Mouse (Mus musculus): Measurements from ENCODE around the gene Phtf2. TPM values are rescaled to one million over a fixed set of nuclear protein-coding genes. Genes with fewer than 3 reads are reported as not detected.
A peak's percentile ranks its signal among the peaks of the same experiment; 100 is the strongest.
"Not testable (repeated sequence)": the region's sequence is repeated elsewhere in the genome, so short reads cannot be mapped to it uniquely, and the experiment has no call there.

Gene Phtf2
- polyA plus RNA-seq, 1 experiment from 2014 or later, result 27.0 TPM

- no peaks in the 10 kb centered on the region for H3K9me3 ChIP-seq
- no peak overlapping the region for H3K4me3 ChIP-seq
- peak; percentile 55; the same call in 1 of the 2 replicates for ATAC-seq (replicated peaks)
- H3K36me3 ChIP-seq (replicated peaks), result no peaks in the 10 kb centered on the region
- no peak overlapping the region for H3K4me2 ChIP-seq
- 23% methylated on average over 7 of the region's 7 CpGs for WGBS
- no peak overlapping the region for H3K27ac ChIP-seq
- 0 out of 2 replicates have a peak, but pooled peaks cover 2% of the 10 kb centered on the region for H3K27me3 ChIP-seq (replicated peaks)
- no peak overlapping the region for H3K9ac ChIP-seq
- H3K4me1 ChIP-seq, result peaks cover 14% of the 10 kb centered on the region
These were observed 130.2 kb downstream of the Phtf2 start for GRCm38 (mm10) chr5:20751696-20752095.

GRCm38 (mm10) chr5:20751000-20751399 lies 130.9 kb downstream of the Phtf2 start:
- Histone ChIP-seq H3K27ac (no peak overlapping the region), H3K36me3 (replicated peaks) (no peaks in the 10 kb centered on the region), H3K4me1 (peaks cover 14% of the 10 kb centered on the region), H3K9ac (no peak overlapping the region), H3K27me3 (replicated peaks) (0 out of 2 replicates have a peak, but pooled peaks cover 2% of the 10 kb centered on the region), H3K9me3 (no peaks in the 10 kb centered on the region), H3K4me3 (no peak overlapping the region), H3K4me2 (no peak overlapping the region)
- ATAC-seq (replicated peaks), result no peak
- WGBS, result 16% methylated on average over 7 of the region's 7 CpGs

- no peak overlapping the region for H3K9ac ChIP-seq
- no peaks in the 10 kb centered on the region for H3K36me3 ChIP-seq (replicated peaks)
- H3K4me3 ChIP-seq, result no peak overlapping the region
- H3K4me2 ChIP-seq, result no peak overlapping the region
- ATAC-seq (replicated peaks), result no peak
- peaks cover 14% of the 10 kb centered on the region for H3K4me1 ChIP-seq
- 0 out of 2 replicates have a peak, but pooled peaks cover 2% of the 10 kb centered on the region for H3K27me3 ChIP-seq (replicated peaks)
- WGBS, result 88% methylated on average over 3 of the region's 3 CpGs
- H3K9me3 ChIP-seq, result no peaks in the 10 kb centered on the region
- H3K27ac ChIP-seq, result no peak overlapping the region
These were observed 132.4 kb downstream of the Phtf2 start for GRCm38 (mm10) chr5:20749535-20749934.

GRCm38 (mm10) chr5:20748856-20749255 lies 133.1 kb downstream of the Phtf2 start:
- WGBS, result 89% methylated on average over 8 of the region's 8 CpGs
- no peak overlapping the region for H3K9ac ChIP-seq
- H3K27me3 ChIP-seq (replicated peaks), result 0 out of 2 replicates have a peak, but pooled peaks cover 2% of the 10 kb centered on the region
- no peak overlapping the region for H3K4me3 ChIP-seq
- no peak for ATAC-seq (replicated peaks)
- no peaks in the 10 kb centered on the region for H3K36me3 ChIP-seq (replicated peaks)
- H3K4me1 ChIP-seq, result peaks cover 14% of the 10 kb centered on the region
- H3K4me2 ChIP-seq, result no peak overlapping the region
- H3K9me3 ChIP-seq, result no peaks in the 10 kb centered on the region
- no peak overlapping the region for H3K27ac ChIP-seq

GRCm38 (mm10) chr5:20748142-20748541 lies 133.8 kb downstream of the Phtf2 start:
- WGBS, result 42% methylated on average over 4 of the region's 4 CpGs
- Histone ChIP-seq H3K27me3 (replicated peaks) (0 out of 2 replicates have a peak, but pooled peaks cover 2% of the 10 kb centered on the region), H3K27ac (no peak overlapping the region), H3K36me3 (replicated peaks) (no peaks in the 10 kb centered on the region), H3K4me1 (peaks cover 14% of the 10 kb centered on the region), H3K4me2 (no peak overlapping the region), H3K4me3 (no peak overlapping the region), H3K9ac (no peak overlapping the region), H3K9me3 (no peaks in the 10 kb centered on the region)
- peak; percentile 51; the same call in 1 of the 2 replicates for ATAC-seq (replicated peaks)

- Histone ChIP-seq H3K4me3 (no peak overlapping the region), H3K4me1 (no peaks in the 10 kb centered on the region), H3K36me3 (replicated peaks) (no peaks in the 10 kb centered on the region), H3K9ac (no peak overlapping the region), H3K27ac (no peak overlapping the region), H3K27me3 (replicated peaks) (no peaks in the 10 kb centered on the region), H3K4me2 (no peak overlapping the region), H3K9me3 (no peaks in the 10 kb centered on the region)
- ATAC-seq (replicated peaks), result no peak
- WGBS, result 90% methylated on average over 8 of the region's 8 CpGs
These were observed 140.0 kb downstream of the Phtf2 start for GRCm38 (mm10) chr5:20741936-20742335.

- 86% methylated on average over 6 of the region's 6 CpGs for WGBS
- no peaks in the 10 kb centered on the region for H3K4me1 ChIP-seq
- H3K27ac ChIP-seq, result no peak overlapping the region
- H3K9ac ChIP-seq, result no peak overlapping the region
- H3K4me3 ChIP-seq, result no peak overlapping the region
- H3K36me3 ChIP-seq (replicated peaks), result no peaks in the 10 kb centered on the region
- ATAC-seq (replicated peaks), result no peak; the same call in 1 of the 2 replicates
- no peaks in the 10 kb centered on the region for H3K9me3 ChIP-seq
- H3K4me2 ChIP-seq, result no peak overlapping the region
- H3K27me3 ChIP-seq (replicated peaks), result no peaks in the 10 kb centered on the region
These were observed 140.7 kb downstream of the Phtf2 start for GRCm38 (mm10) chr5:20741193-20741592.

GRCm38 (mm10) chr5:20738795-20739194 lies 143.1 kb downstream of the Phtf2 start:
- Histone ChIP-seq H3K9me3 (no peaks in the 10 kb centered on the region), H3K27ac (no peak overlapping the region), H3K36me3 (replicated peaks) (no peaks in the 10 kb centered on the region), H3K9ac (no peak overlapping the region), H3K4me1 (no peaks in the 10 kb centered on the region), H3K4me3 (no peak overlapping the region), H3K27me3 (replicated peaks) (no peaks in the 10 kb centered on the region), H3K4me2 (no peak overlapping the region)
- 59% methylated on average over 2 of the region's 2 CpGs for WGBS
- no peak for ATAC-seq (replicated peaks)

GRCm38 (mm10) chr5:20723226-20723625 lies 158.7 kb downstream of the Phtf2 start:
- 92% methylated on average over 4 of the region's 4 CpGs for WGBS
- H3K4me2 ChIP-seq; ATAC-seq (replicated peaks); H3K4me3 ChIP-seq; H3K9ac ChIP-seq; H3K4me1 ChIP-seq; H3K9me3 ChIP-seq; H3K36me3 ChIP-seq (replicated peaks); H3K27ac ChIP-seq; H3K27me3 ChIP-seq (replicated peaks): not testable (repeated sequence)

- H3K4me2 ChIP-seq, result no peak overlapping the region
- H3K4me3 ChIP-seq, result no peak overlapping the region
- no peaks in the 10 kb centered on the region for H3K9me3 ChIP-seq
- H3K27ac ChIP-seq, result no peak overlapping the region
- no peaks in the 10 kb centered on the region for H3K27me3 ChIP-seq (replicated peaks)
- no peak overlapping the region for H3K9ac ChIP-seq
- ATAC-seq (replicated peaks), result no peak
- WGBS, result 78% methylated on average over 4 of the region's 4 CpGs
- H3K4me1 ChIP-seq, result no peaks in the 10 kb centered on the region
- H3K36me3 ChIP-seq (replicated peaks), result no peaks in the 10 kb centered on the region
These were observed 161.6 kb downstream of the Phtf2 start for GRCm38 (mm10) chr5:20720201-20720900.

- not testable (repeated sequence) for H3K9me3 ChIP-seq; H3K9ac ChIP-seq; H3K4me3 ChIP-seq; H3K36me3 ChIP-seq (replicated peaks); H3K27ac ChIP-seq; H3K4me2 ChIP-seq; ATAC-seq (replicated peaks); H3K4me1 ChIP-seq; H3K27me3 ChIP-seq (replicated peaks)
- 96% methylated on average over 6 of the region's 6 CpGs for WGBS
These were observed 165.9 kb downstream of the Phtf2 start for GRCm38 (mm10) chr5:20715980-20716379.

GRCm38 (mm10) chr5:20714619-20715018 lies 167.3 kb downstream of the Phtf2 start:
- H3K36me3 ChIP-seq (replicated peaks); ATAC-seq (replicated peaks); H3K4me3 ChIP-seq; H3K9me3 ChIP-seq; H3K4me1 ChIP-seq; H3K4me2 ChIP-seq; H3K27ac ChIP-seq; H3K9ac ChIP-seq; H3K27me3 ChIP-seq (replicated peaks): not testable (repeated sequence)
- 85% methylated on average over 1 of the region's 1 CpGs for WGBS

GRCm38 (mm10) chr5:20710845-20711244 lies 171.1 kb downstream of the Phtf2 start:
- not testable (repeated sequence) for H3K9ac ChIP-seq; H3K4me2 ChIP-seq; H3K9me3 ChIP-seq; H3K4me1 ChIP-seq; H3K36me3 ChIP-seq (replicated peaks); H3K4me3 ChIP-seq; H3K27me3 ChIP-seq (replicated peaks); H3K27ac ChIP-seq; ATAC-seq (replicated peaks)
- 84% methylated on average over 6 of the region's 6 CpGs for WGBS
